Mouse (Mus musculus): ENCODE data around the gene Vmn1r138. TPM values are rescaled to one million over a fixed set of nuclear protein-coding genes. Genes with fewer than 3 reads are reported as not detected.

Vmn1r138 gene
- not detected in 2 replicates for polyA plus RNA-seq (2021; fragmentation: Nextera tagmentation)
- long read RNA-seq, experiment 1: 0 reads
- long read RNA-seq, experiment 2: 0 reads

DNA sequence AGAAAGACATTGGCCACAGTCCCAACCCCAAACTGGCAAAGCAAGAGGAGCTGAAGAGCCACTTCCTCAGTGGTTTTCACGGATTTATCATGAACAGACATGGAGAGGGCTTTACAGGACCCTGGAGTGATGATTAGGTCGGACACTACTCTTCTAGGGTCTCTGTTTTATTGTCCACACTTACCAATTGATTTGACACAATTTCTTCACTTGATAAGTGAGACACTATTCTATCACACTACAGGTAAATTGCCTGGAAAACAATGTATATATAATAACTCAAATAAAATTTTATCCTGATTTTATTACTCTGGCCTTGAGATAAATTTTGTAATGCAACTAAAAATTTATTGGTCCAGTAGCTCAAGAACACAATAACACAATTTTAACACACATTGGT is at the start of gene Vmn1r138:
Vmn1r138 (minus strand) TSS at position 101 of the 400 bp plus-strand sequence.

DNA sequence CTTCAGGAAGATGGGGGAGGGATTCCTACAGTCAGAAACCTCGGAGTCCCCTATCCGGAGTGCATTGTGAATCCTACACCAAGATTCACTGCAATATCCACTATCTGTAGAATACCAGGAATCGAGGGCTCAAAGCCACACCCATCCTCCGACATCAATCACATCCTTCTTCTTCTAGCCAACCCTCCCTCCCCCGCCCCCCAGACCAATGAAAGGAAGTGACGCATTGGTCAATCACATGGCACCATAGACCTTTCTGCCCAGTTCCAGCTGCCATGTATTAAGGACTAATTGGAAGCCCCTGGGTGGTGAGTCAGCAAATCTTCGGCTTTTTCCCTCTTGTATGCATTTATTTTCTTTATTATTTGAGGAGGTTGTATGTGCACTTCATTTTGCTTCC is 40.1 kb upstream of the Vmn1r138 start, which contains the start of gene Vmn1r139:
Vmn1r139 (plus strand) TSS at position 301 of the 400 bp plus-strand sequence.

DNA sequence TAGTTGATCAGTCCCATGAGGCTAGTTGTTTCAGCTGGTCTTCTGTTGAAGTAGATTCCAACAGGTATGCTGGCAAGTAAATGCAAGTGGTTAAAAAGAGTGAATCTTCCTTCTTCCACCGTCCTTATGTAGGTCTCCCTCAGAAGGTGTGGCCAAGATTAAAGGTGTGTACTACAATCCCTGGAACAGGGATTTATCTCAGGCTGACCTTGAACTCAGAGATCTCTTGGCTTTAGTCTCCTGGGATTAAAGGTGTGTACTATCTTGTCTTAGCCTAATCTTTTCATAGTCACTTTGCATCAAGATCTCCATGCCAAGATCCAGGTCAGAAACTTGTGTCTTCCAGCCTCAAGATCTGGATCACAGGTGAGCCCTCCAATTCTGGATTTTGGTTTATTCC is 27.5 kb upstream of the Vmn1r138 start, which contains the start of gene Gm6176:
Gm6176 (minus strand) TSS at position 101 of the 400 bp plus-strand sequence.

DNA sequence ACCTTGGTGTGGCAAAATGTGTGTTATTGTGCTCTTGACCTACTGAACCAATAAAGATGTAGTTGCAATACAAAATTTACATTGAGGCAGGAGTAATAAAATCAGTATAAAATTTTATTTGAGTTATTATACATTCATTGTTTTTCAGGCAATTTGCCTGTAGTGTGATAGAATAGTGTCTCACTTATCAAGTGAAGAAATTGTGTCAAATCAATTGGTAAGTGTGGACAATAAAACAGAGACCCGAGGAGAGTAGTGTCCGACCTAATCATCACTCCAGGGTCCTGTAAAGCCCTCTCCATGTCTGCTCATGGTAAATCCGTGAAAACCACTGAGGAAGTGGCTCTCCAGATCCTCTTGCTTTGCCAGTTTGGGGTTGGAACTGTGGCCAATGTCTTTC is 34.4 kb downstream of the Vmn1r138 start, which contains the start of gene Vmn1r137:
Vmn1r137 (plus strand) TSS at position 301 of the 400 bp plus-strand sequence.

Other genes starting within 250 kb of the Vmn1r138 start
- gene Gm4177, start 232.2 kb downstream of the Vmn1r138 start, polyA plus RNA-seq (2021; fragmentation: Nextera tagmentation): not detected in 2 replicates
- not detected in 2 replicates for gene Vmn1r135, start 196.5 kb downstream of the Vmn1r138 start, polyA plus RNA-seq (2021; fragmentation: Nextera tagmentation)
- not detected in 2 replicates for gene Gm5725, start 184.6 kb downstream of the Vmn1r138 start, polyA plus RNA-seq (2021; fragmentation: Nextera tagmentation)
- not detected in 2 replicates for gene Gm5891, start 107.6 kb downstream of the Vmn1r138 start, polyA plus RNA-seq (2021; fragmentation: Nextera tagmentation)
- not detected in 2 replicates for gene Vmn1r137, start 34.3 kb downstream of the Vmn1r138 start, polyA plus RNA-seq (2021; fragmentation: Nextera tagmentation)
- not detected in 2 replicates for gene Gm6176, start 27.4 kb upstream of the Vmn1r138 start, polyA plus RNA-seq (2021; fragmentation: Nextera tagmentation)
- not detected in 2 replicates for gene Vmn1r139, start 40.2 kb upstream of the Vmn1r138 start, polyA plus RNA-seq (2021; fragmentation: Nextera tagmentation)
- not detected in 2 replicates for gene Gm16451, start 89.3 kb upstream of the Vmn1r138 start, polyA plus RNA-seq (2021; fragmentation: Nextera tagmentation)
- not detected in 2 replicates for gene Gm10666, start 105.8 kb upstream of the Vmn1r138 start, polyA plus RNA-seq (2021; fragmentation: Nextera tagmentation)
- not detected in 2 replicates for gene Vmn1r142, start 135.1 kb upstream of the Vmn1r138 start, polyA plus RNA-seq (2021; fragmentation: Nextera tagmentation)
- not detected in 2 replicates for gene Vmn1r143, start 160.5 kb upstream of the Vmn1r138 start, polyA plus RNA-seq (2021; fragmentation: Nextera tagmentation)
- not detected in 2 replicates for gene Gm8653, start 172.4 kb upstream of the Vmn1r138 start, polyA plus RNA-seq (2021; fragmentation: Nextera tagmentation)
- gene Gm8453, start 200.6 kb upstream of the Vmn1r138 start, polyA plus RNA-seq (2021; fragmentation: Nextera tagmentation): not detected in 2 replicates